Mouse (Mus musculus) embryo, embryonic 11 days (tissue): ENCODE results near the gene Atg9b.
A peak's percentile ranks its signal among the peaks of the same experiment; 100 is the strongest.

Experiments used
- DNase-seq: peaks from one replicate; pipeline ENCODE4 v3.0.0-alpha.2; 2015

The Atg9b gene

DNA sequence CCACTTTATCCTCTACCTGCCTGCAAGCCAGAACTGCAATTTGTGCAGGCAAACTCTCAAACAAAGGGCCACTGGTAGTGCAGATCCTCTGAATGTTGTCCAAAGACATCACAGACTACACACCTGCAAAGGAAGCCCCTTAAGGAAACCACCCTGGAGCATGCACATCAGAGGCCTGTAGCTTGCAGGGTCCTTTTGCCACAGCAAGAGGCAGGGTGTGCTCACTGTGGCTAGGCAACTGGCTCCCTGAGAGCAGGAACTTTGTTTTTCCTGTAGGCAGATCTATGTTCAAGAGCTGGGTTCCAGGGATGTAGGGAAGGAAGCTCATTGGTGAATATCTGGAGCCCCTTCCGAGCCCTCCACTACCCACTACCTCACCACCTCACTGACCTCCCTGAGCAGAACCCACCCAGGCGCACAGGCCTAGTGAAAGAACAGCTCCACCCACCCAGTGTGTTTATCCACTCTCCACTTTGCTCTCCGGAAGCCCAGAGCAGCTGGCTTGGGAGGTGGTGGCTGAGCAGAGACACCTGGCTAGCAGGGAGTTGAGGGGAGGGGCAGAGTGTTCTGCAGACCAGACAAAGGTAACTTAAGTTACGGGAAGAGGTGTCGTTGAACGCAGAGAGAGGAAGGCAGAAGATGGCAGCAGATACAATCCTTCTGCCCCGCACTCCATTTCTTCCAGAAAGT is 44.6 kb downstream of the Atg9b start:
- no peak for DNase-seq

DNA sequence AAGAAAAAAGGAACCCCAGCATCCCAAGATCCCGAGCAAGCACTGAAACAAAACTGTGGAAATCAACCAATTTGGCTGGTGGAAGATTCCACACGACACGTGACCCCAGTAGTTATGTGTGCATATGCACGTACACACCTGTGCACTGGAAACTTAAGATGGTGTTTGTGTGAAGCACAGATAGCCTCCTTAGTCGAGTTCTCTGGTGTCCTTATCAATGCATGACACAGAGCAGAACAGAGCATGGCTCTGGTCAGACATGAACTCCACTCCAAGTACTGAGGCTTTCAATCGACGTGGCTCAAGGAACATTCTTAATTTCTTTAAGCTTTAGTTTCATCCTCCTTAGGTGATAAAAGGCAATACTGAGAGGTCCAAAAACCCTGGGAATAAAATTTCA is 45.6 kb downstream of the Atg9b start:
- no peak for DNase-seq

- DNase-seq: no peak
Measured at GRCm38 (mm10) chr5:24344477-24345051, 47.4 kb downstream of the Atg9b start.

DNA sequence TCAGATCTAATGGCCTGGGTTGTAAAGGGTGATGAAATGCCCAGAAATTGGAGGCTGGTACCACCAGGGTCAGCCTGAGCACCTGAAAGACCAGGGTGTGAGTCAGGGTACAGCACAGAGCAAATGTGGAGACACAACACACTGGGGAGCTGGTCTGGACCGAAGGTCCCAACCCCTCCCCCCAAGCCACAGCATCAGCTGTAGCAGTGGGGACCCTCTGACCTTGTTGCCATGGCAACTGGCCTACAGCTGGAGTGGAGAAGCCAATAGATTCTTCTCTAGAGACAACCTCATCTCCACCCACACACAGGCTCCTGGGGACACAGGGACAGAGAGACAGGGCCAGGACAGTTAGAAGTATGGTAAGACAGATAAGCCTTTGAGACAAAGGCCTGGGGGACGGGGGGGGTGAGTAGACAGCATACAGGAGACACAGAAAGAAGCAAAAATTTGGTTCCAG is 47.9 kb downstream of the Atg9b start:
- DNase-seq: peak; percentile 90

DNA sequence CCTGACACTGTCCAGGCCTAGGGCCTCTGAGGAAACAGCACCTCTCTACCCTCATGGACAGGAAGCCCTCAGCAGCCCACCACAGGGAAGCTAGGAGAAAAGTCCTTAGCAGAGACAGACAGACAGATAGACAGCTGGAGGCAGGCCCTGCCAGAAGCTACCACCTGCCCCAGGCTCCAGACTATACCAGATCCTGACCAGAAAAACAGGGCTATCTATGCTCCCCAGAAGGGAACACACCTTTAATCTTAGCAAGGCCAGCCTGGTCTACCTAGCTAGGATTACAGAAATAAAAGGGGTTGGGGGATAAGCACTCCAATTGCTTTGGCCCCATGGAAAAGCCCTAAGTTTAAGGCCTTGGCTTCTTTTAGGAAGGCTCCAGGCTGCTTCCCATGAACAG is 48.6 kb downstream of the Atg9b start:
- no peak for DNase-seq

GRCm38 (mm10) chr5:24342966-24343365 is 49.0 kb downstream of the Atg9b start:
- DNase-seq: no peak

DNA sequence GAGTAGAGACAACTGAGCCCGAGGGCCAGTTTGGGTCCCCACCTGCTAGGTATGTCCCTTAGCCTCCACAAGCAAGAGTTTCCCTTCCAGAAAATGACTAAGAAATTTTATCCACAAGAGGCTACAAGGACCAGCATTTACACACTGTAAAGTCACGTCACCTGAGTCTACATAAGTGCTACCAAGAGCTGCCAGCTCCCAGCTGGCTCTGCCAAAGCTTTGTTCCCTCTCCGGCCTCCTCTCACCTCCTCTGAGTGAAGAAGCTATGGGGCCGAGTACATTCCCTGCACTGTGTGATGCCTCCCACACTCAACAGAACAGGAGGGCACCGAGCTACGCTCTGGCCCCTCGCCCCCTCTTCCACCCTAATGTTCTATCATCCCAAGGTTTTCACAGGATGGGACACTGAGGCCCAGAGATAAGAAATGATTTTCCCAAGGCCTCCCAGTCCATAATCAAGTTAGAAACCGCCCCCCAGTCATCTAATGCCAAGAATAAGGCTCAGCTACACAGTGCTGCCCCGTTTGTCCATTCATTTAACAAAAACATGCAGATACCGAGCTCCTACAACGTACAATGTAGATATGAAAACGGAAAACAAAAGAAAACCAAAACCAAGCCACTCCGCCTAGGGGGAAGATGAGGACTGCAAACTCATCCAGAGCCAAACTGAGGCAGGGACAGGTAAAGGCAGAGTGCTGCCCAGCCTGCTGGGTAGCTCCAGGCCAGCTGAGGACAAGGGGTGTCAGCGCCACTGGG is 49.6 kb downstream of the Atg9b start:
- no peak for DNase-seq

- DNase-seq: no peak
Measured at GRCm38 (mm10) chr5:24337821-24338220, 54.1 kb downstream of the Atg9b start.

- no peak for DNase-seq
Measured at GRCm38 (mm10) chr5:24337366-24337765, 54.6 kb downstream of the Atg9b start.

DNA sequence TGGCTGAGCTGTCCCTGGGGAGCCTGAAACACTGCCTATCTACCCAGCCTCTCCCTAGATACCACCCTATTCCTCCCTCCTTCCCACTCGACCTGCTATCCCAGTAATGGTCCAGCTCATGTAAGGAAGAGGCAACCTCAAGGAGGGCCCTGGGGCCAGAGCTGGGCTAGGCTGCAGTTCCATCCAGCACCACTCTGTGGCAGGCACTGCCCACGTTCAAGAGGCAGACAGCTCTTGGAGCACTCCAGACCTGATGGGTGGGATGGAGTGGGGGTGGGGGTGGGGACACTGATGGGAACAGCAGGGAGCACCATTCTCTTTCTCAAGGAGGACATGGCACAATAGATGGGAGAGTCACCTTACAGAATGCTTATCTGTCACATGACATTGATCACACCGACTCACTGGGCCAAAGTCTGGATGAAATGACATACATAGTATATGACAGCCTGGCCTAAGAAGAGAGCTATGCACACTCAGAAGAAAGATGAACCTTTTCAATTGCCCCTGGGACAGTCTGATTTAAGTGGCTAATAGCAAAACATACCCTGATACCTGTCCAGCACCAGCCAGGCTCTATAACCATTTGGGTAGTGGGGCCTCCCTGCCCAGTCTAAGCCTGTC is 55.9 kb downstream of the Atg9b start:
- peak; percentile 74 for DNase-seq

GRCm38 (mm10) chr5:24334749-24335148 is 57.2 kb downstream of the Atg9b start:
- no peak for DNase-seq
